Mouse (Mus musculus) embryonic fibroblast, embryonic 13.5 days (primary cell): ENCODE measurements around the gene Eml6.

Experiments
- CTCF ChIP-seq: IDR thresholded peaks from 2 replicates; pipeline ENCODE4 v1.5.1; 2011; ENCODE audit warnings: mild to moderate bottlenecking, control low read depth, low read length, moderate library complexity, borderline replicate concordance; ENCODE audit not compliant: insufficient read depth
- POLR2A ChIP-seq: IDR thresholded peaks from 2 replicates; pipeline ENCODE4 v1.6.1; 2011; ENCODE audit warnings: low read depth, mild to moderate bottlenecking, control low read depth, low read length, moderate library complexity

- TF ChIP-seq POLR2A (no peak), CTCF (no peak)
Measured at GRCm38 (mm10) chr11:29790796-29791195, 235.0 kb downstream of the Eml6 start.
